Mouse (Mus musculus) spleen, postnatal 0 days (tissue): Measurements from ENCODE around the gene Olfr532. TPM values are rescaled to one million over a fixed set of nuclear protein-coding genes. Genes with fewer than 3 reads are reported as not detected.

ENCODE experiments used
- polyA plus RNA-seq: library from polyadenylated mRNA; unstranded; fragments of >200 nt; fragmentation: Nextera tagmentation; extraction: Ambion mirVana; gene quantifications from 2 replicates; pipeline ENCODE4 v1.2.1, GENCODE M21; 2015

Gene Olfr532
- not detected in 2 replicates for polyA plus RNA-seq

GRCm38 (mm10) chr7:140421539-140421938 is at the start of gene Olfr532:
Olfr532 (minus strand) TSS chr7:140421639.

GRCm38 (mm10) chr7:140463070-140463469 is 41.6 kb upstream of the Olfr532 start, which contains the start of gene Olfr533:
Olfr533 (plus strand) TSS chr7:140463370.

GRCm38 (mm10) chr7:140402818-140403217 is 18.6 kb downstream of the Olfr532 start, which contains the start of gene Olfr531:
Olfr531 (minus strand) TSS chr7:140402918.

GRCm38 (mm10) chr7:140376231-140376630 is 45.2 kb downstream of the Olfr532 start, which contains the start of gene Olfr530:
Olfr530 (minus strand) TSS chr7:140376331.

Other genes starting within 250 kb of the Olfr532 start
- not detected in 2 replicates for gene Olfr523, start 248.4 kb downstream of the Olfr532 start, polyA plus RNA-seq
- gene Olfr524, start 215.7 kb downstream of the Olfr532 start, polyA plus RNA-seq: not detected in 2 replicates
- gene Cd163l1, start 203.4 kb downstream of the Olfr532 start, polyA plus RNA-seq: 0.65 and 1.1 TPM in 2 replicates
- 0.04 and 0.07 TPM in 2 replicates for gene 5830411N06Rik, start 174.4 kb downstream of the Olfr532 start, polyA plus RNA-seq
- not detected in 2 replicates for gene Olfr525, start 100.8 kb downstream of the Olfr532 start, polyA plus RNA-seq
- gene Olfr527, start 87.6 kb downstream of the Olfr532 start, polyA plus RNA-seq: not detected in 2 replicates
- not detected in 2 replicates for gene Olfr60, start 60.0 kb downstream of the Olfr532 start, polyA plus RNA-seq
- gene Olfr530, start 45.3 kb downstream of the Olfr532 start, polyA plus RNA-seq: 0.06 TPM in 1 of 2 replicates, not detected in the other
- gene Olfr531, start 18.7 kb downstream of the Olfr532 start, polyA plus RNA-seq: not detected in 2 replicates
- not detected in 2 replicates for gene Olfr533, start 41.7 kb upstream of the Olfr532 start, polyA plus RNA-seq
- gene Olfr535, start 62.6 kb upstream of the Olfr532 start, polyA plus RNA-seq: not detected in 2 replicates
- not detected in 2 replicates for gene Olfr536, start 85.8 kb upstream of the Olfr532 start, polyA plus RNA-seq
- not detected in 2 replicates for gene Olfr538, start 146.2 kb upstream of the Olfr532 start, polyA plus RNA-seq
- gene Olfr46, start 179.6 kb upstream of the Olfr532 start, polyA plus RNA-seq: 0.01 TPM in 2 replicates
- not detected in 2 replicates for gene Olfr61, start 207.3 kb upstream of the Olfr532 start, polyA plus RNA-seq
- not detected in 2 replicates for gene Olfr53, start 224.8 kb upstream of the Olfr532 start, polyA plus RNA-seq
- gene Olfr539, start 238.3 kb upstream of the Olfr532 start, polyA plus RNA-seq: not detected in 2 replicates